Comparison of ENCODE assay signal across 20 mouse cellular contexts in genomic region chr2:49204081-49204480, GRCm38 (mm10).
"Had no signal": no experiment of that assay in that cellular context is flagged by ENCODE, and none has a peak within 500 bp of the region (broad histone marks: within the 10 kb centered on the region; RNA-seq: fewer than 3 reads in every experiment).

No protein-coding gene starts in this region.

- H3K4me1 ChIP-seq: lung, embryonic 15.5 days; megakaryocyte, embryonic 14.5 days; neural tube, embryonic 13.5 days; neural tube, embryonic 15.5 days had no signal

- ATAC-seq: lung, postnatal 0 days; midbrain, embryonic 16.5 days had no signal

- H3K4me3 ChIP-seq: lung, embryonic 15.5 days; megakaryocyte, embryonic 14.5 days; myocyte; neural tube, embryonic 13.5 days; neural tube, embryonic 15.5 days had no signal

- H3K27me3 ChIP-seq: lung, embryonic 15.5 days; megakaryocyte, embryonic 14.5 days; neural tube, embryonic 13.5 days; neural tube, embryonic 15.5 days had no signal

- H3K9ac ChIP-seq: lung, embryonic 15.5 days; neural tube, embryonic 13.5 days; neural tube, embryonic 15.5 days had no signal

- DNase-seq: lung, adult 2 months; lung, postnatal 14 days; lung, postnatal 36 days; midbrain, embryonic 14.5 days; retina, postnatal 1 day; right cerebral cortex, adult 18-20 months; right cerebral cortex, postnatal 25 days; right cerebral cortex, postnatal 4 days; spleen, adult 18-20 months; thymus, adult 18-20 months; thymus, postnatal 14 days; thymus, postnatal 36 days had no signal

- H3K27ac ChIP-seq: lung, embryonic 15.5 days; macrophage; neural tube, embryonic 13.5 days; neural tube, embryonic 15.5 days had no signal

- H3K36me3 ChIP-seq: lung, embryonic 15.5 days; neural tube, embryonic 13.5 days; neural tube, embryonic 15.5 days had no signal
